Mouse (Mus musculus): ENCODE measurements around the gene Zbtb1.
"Not testable (repeated sequence)": the region's sequence is repeated elsewhere in the genome, so short reads cannot be mapped to it uniquely, and the experiment has no call there.

Gene Zbtb1

GRCm38 (mm10) chr12:76404836-76405182 is 34.7 kb downstream of the Zbtb1 start:
- DNase-seq (ENCODE audit: low read depth, low spot score), result no peak

- DNase-seq (ENCODE audit: low read depth, low spot score), result no peak
These were observed 35.3 kb downstream of the Zbtb1 start for GRCm38 (mm10) chr12:76405183-76405970.

- DNase-seq (ENCODE audit: low read depth, low spot score), result no peak
These were observed 35.9 kb downstream of the Zbtb1 start for GRCm38 (mm10) chr12:76405971-76406370.

GRCm38 (mm10) chr12:76407184-76407583 is 37.1 kb downstream of the Zbtb1 start:
- DNase-seq (ENCODE audit: low read depth, low spot score), result no peak

- no peak for DNase-seq (ENCODE audit: low read depth, low spot score)
These were observed 39.1 kb downstream of the Zbtb1 start for GRCm38 (mm10) chr12:76409166-76409565.

- DNase-seq (ENCODE audit: low read depth, low spot score), result no peak
These were observed 45.4 kb downstream of the Zbtb1 start for GRCm38 (mm10) chr12:76415383-76416010.

- DNase-seq (ENCODE audit: low read depth, low spot score), result no peak
These were observed 47.4 kb downstream of the Zbtb1 start, which contains the start of gene Ppp1r36 for GRCm38 (mm10) chr12:76417433-76417854. TSS of gene Ppp1r36 (plus strand) at chr12:76417538.

GRCm38 (mm10) chr12:76418346-76418745 is 48.3 kb downstream of the Zbtb1 start:
- DNase-seq (ENCODE audit: low read depth, low spot score), result no peak

GRCm38 (mm10) chr12:76425256-76425655 is 55.2 kb downstream of the Zbtb1 start:
- DNase-seq (ENCODE audit: low read depth, low spot score), result no peak

- no peak for DNase-seq (ENCODE audit: low read depth, low spot score)
These were observed 57.5 kb downstream of the Zbtb1 start for GRCm38 (mm10) chr12:76427546-76427945.

- no peak for DNase-seq (ENCODE audit: low read depth, low spot score)
These were observed 60.9 kb downstream of the Zbtb1 start for GRCm38 (mm10) chr12:76430879-76431406.

GRCm38 (mm10) chr12:76431431-76431830 is 61.4 kb downstream of the Zbtb1 start:
- no peak for DNase-seq (ENCODE audit: low read depth, low spot score)

- DNase-seq (ENCODE audit: low read depth, low spot score), result no peak
These were observed 64.0 kb downstream of the Zbtb1 start for GRCm38 (mm10) chr12:76434111-76434510.

- DNase-seq (ENCODE audit: low read depth, low spot score), result no peak
These were observed 65.0 kb downstream of the Zbtb1 start for GRCm38 (mm10) chr12:76435084-76435483.

GRCm38 (mm10) chr12:76435549-76435948 is 65.5 kb downstream of the Zbtb1 start:
- no peak for DNase-seq (ENCODE audit: low read depth, low spot score)

- not testable (repeated sequence) for DNase-seq (ENCODE audit: low read depth, low spot score)
These were observed 73.4 kb downstream of the Zbtb1 start for GRCm38 (mm10) chr12:76443488-76443887.

GRCm38 (mm10) chr12:76444359-76444772 is 74.3 kb downstream of the Zbtb1 start:
- no peak for DNase-seq (ENCODE audit: low read depth, low spot score)

- DNase-seq (ENCODE audit: low read depth, low spot score), result no peak
These were observed 74.8 kb downstream of the Zbtb1 start for GRCm38 (mm10) chr12:76444862-76445261.

- no peak for DNase-seq (ENCODE audit: low read depth, low spot score)
These were observed 76.1 kb downstream of the Zbtb1 start for GRCm38 (mm10) chr12:76446201-76446600.
